Mouse (Mus musculus): Measurements from ENCODE around the gene Cldn13.
A peak's percentile ranks its signal among the peaks of the same experiment; 100 is the strongest.
"Not testable (repeated sequence)": the region's sequence is repeated elsewhere in the genome, so short reads cannot be mapped to it uniquely, and the experiment has no call there.

The Cldn13 gene

DNA sequence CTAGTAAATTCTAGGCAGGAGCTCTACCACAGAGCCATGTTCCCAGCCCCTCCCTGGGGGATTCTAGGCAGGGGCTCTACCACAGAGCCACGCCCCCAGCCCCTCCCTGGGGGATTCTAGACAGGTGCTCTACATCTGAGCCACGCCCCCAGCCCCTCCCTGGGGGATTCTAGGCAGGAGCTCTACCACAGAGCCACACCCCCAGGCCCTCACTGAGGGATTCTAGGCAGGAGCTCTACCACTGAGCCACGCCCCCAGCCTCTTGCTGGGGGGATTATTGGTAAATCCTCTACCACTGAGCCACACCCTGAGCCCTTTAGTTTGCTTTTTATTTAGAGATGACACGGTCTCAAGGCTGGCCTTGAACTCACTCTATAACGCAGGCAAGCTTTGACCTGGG, 18.4 kb upstream of the Cldn13 start:
- DNase-seq (ENCODE audit: low read depth): not testable (repeated sequence)

DNA sequence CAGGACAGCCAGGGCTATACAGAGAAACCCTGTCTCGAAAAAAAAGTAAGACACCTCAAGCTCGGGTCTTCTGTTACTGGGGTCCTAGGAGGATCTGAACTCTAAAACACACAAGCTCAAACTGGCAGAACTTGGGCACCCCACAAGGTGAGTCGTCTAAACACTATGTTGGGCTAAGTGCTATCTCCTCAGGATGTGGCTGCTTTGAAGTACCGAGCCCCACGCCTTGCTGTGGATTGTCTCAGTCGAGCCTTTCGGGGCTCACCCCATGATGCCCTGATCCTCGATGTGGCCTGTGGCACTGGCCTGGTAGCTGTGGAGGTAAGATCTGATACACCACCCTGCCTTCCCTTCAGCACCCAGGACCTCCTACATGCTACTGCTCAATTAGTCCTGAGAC, 18.0 kb upstream of the Cldn13 start:
- no peak for DNase-seq (ENCODE audit: low read depth)

DNA sequence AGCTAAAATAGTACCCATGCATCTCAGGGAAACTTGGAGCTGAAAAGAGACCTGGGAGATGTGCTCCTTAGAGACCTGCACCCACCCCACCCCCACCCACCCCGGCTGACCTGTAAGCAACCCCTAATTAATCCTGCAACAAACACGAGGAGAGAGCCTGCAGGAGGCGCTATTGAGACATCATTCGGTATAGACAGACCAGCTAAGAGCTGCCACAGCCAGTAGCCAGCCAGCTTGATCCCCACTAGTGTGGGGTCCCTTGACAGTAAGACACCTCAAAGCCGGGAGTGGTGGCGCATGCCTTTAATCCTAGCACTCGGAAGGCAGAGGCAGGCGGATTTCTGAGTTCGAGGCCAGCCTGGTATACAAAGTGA, 17.6 kb upstream of the Cldn13 start:
- DNase-seq (ENCODE audit: low read depth): no peak

DNA sequence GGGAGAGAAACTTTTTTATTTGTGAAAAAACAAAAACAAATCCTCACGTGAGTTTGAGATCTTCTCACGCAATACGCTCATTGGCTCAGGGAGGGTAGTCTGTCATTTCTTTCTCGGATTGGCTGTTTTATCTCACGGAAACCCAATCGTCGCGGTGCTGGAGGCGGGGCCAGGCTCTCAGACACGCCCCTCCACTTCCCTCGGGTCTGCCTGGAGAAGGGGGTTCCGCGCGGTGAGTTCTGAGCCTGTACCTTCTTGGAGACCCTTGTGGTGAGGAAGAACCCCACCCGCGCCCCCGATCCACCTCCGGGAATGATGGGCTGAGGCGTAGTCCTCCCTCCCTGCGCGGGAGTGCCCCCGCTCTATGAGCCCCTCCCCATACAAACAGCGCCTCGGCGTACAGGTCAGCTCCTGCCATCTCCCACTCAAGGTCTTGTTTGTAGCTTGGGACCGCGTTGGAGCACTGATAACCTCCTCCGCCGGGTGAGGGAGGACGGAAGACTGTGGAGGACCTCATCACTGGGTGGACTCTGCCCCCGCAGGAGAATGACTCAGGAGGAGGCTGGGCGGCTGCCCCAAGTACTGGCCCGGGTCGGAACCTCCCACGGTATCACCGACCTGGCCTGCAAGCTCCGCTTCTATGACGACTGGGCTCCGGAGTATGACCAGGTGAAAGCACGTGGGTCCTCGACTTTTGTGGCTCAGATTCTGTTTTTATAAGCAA, 17.0 kb upstream of the Cldn13 start, which contains the start of gene Mettl27:
TSS of gene Mettl27 (plus strand) at position 190 of the 724 bp plus-strand sequence.
- peak; percentile 88 for DNase-seq (ENCODE audit: low read depth)

DNA sequence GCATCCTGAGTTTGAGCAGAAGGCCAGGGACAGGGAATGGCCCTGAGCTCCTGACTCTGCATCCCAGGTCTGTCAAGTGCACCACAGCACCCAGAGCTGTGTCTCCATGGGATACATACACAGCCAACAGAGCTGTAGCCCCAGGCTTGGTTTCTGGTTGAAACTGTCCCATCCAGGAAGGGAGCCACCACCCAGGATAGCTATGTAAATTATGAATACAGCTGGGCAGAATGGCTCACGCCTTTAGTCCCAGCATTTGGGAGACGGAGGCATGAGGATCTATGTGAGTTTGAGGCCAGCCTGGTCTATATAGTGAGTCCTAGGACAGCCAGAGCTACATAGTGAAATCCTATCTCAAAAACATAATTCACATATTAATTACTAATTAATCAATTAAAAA, 14.7 kb upstream of the Cldn13 start:
- no peak for DNase-seq (ENCODE audit: low read depth)

DNA sequence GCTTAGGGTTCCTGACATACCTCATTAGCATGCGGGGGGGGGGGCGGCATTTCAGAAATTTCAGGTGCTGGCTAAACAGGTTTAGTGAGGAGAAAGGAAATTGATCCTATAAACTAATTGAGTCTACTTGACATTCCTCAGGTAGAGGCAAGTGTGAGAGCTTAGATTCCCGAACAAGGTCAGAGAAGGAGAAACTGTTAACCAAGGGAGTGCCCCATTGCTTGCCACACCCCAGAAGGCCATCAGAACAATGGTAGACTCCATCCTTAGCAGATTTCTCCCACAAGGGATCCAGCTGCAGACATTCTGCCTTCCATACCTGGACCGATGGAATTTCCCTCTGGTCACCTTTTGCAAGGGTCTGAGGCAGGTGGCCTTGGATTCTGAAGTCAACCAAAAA, 11.4 kb upstream of the Cldn13 start:
- DNase-seq (ENCODE audit: low read depth): no peak

DNA sequence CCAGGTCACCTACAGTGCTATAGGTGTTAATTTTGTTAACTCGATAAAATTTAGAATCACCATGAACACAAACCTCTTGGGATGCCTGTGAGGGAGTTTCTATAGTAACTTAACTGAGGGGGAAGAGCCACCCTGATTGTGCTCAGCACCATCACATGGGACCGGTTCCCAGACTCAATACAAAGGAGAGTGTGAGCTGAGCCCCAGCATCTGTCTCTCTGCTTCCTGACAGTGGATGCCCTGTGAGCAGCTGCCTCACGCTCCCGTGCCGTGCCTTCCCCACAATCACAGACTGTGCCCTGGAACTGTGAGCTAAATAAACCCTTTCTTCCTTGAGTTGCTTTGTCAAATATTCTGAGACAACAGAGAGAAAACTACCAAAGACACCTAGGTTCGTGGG, 7.8 kb upstream of the Cldn13 start:
- no peak for DNase-seq (ENCODE audit: low read depth)

DNA sequence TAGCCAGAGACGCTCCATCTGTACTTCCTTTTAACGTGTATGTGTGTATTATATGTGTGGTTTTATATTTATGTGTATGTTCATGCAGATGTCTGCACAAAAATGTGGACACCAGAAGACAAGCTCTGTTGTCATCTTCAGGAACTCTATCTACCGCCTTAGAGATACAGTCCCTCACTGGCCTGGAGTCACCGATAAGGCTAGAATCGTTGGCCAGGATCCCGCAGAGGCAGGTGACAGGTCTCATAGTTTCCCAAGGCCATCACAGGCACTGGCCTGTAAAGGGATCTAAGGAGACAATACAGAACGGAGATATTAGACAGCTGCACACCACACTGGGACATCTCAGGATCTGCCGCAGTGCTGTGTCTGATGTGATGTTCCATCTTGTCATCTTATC, 5.8 kb upstream of the Cldn13 start:
- DNase-seq (ENCODE audit: low read depth): no peak

DNA sequence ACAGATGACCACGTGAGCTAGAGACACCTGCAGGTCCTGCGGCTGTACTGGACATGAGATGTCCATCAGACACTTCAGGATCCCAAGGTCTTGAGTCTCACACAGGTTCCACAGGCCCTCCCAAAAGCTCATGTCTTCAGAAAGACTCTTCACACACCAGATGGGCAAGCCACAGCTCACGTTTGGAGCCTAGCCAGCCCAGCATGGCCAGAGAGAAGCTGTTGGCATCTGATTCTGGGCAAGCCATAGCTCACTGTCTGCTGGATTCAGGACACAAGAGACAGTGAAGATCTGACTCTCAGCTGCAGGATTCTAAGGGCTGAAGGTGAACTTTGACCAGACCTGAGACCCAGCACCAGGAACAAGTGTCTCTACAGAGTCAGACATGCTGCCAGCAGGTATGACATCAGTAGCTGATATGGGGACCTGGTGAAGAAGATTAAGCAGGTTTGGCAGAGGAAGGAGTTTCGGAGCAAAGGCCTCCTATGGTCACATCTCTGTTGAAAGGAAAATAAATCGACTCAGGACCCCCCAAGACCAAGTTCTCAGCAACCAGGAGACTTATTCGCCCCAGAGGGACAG, 4.9 kb upstream of the Cldn13 start:
- no peak for DNase-seq (ENCODE audit: low read depth)

DNA sequence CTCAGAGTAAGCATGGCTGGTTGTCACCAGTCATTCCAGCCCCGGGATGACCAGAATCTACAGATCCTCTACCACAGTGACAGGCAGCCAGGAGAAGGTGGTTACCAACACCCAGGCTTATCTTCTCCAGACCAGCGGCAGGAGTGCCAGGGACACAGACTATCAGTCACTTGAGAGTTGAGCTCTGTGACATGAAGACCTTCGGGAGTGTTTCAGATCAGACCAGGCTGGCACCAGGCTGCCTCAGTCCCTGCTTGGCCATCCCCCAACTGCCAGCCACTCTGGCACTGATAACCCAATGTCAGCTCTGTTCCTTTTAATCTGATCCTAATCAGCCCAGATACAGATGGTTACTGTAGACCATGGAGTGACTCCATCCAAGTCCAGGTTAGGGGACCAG, 3.8 kb upstream of the Cldn13 start:
- no peak for DNase-seq (ENCODE audit: low read depth)

DNA sequence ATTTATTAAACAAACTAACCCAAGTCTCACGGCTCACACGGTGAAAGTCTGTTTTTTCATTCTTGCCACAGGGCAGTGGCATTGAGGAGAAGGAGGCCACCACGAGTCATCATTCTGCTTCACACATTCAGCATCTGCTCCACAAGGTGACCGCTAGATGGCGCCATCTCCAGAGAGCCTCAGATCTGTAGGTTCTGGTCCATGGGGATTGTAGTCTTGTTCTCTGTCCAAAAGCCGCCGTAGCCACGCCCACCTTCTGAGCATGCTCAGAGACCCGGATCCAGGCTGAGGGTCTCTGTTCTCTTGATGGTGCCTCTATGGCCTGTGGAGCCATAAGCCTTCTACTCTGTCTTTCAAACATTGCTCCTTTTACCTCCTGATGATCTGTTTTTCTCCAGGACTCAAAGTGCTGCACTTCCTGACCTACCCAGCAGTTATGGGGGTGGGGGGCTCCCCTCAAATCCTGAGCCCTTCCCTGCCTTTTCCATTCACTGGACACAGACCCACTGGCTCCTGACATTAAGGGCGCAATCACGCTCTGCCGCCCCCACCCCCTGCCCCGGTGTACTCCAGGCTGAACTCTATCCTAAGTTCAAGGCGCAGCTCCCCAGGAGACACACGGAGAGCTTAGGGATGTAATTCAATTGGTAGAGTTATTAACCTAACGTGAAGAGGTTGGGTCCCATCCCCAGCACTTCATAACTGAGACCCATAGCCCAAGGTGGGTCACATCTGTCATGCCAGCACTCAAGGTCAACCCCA, 2.9 kb upstream of the Cldn13 start:
- DNase-seq (ENCODE audit: low read depth): no peak

DNA sequence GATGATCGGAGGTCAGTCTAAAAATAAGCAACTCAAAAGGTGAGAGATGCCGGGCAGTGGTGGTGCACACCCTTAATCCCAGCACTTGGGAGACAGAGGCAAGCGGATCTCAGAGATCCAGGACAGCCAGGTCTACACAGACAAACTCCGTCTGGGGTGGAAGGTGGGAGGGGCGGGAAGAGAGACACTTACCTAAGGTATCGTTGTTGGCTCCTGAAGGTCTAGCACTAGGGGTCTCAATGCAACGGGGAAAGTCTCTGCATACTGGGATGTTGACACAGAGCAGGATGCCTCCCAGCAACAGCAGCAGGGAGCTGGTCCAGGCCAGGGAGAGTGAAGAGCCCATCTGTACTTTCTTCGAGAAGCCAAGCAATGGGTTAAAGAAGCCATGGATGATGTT, 816 bp downstream of the Cldn13 start:
- DNase-seq (ENCODE audit: low read depth): no peak

DNA sequence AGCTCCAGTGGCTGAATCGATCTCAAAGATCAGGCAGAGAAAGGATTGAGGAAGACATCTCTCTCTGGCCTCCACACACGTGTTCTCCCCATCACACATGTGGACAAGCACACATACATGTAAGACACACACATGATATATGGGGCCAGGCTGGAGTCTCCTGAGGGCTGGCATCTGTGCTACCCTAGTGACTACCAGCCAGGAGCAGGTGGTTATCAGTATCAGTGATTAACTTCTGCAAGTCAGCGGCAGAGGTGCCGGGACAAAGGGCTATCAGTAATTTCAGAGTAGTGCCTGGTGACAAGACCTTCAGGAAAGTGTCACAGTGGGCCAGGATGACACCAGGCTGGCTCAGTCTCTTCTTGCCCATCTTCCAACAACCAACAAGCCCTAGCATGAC, 1.6 kb downstream of the Cldn13 start:
- DNase-seq (ENCODE audit: low read depth): no peak

DNA sequence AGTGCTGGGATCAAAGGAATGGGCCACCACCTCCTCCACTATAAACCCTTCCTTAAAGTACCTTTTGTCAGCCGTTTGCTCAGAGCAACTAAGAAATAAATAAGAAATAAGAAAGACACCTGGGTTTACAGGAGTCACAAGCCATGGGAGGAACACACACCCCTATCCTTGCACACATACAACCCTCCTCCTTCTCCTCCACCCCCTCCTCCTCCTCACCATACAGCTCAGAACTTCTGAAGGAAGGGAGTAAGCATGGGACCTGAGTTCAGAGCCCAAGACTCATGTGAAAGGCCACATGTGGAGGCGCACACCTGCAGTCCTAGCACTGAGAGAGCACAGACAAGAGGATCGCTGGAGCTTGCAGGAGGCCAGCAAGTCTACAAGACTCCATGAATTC, 2.0 kb downstream of the Cldn13 start:
- no peak for DNase-seq (ENCODE audit: low read depth)

DNA sequence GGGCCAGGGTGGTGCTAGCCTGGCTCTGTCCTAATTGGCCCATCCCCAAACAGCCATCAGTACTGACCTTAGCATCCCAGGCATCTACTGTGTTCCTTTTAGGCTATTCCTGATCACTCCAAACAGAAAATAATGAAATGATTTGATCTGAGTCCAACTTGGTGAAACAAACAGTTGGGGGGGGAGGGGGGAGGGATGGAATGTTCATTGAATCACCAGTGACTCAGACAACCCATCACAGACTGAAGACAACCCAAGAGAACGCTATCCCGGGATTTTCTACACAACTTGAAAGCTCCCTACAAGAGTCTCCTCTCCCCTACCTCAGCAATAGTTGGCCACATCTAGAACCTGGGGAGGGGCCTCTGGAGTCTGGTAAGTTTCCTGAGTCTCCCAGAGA, 3.4 kb downstream of the Cldn13 start:
- no peak for DNase-seq (ENCODE audit: low read depth)

DNA sequence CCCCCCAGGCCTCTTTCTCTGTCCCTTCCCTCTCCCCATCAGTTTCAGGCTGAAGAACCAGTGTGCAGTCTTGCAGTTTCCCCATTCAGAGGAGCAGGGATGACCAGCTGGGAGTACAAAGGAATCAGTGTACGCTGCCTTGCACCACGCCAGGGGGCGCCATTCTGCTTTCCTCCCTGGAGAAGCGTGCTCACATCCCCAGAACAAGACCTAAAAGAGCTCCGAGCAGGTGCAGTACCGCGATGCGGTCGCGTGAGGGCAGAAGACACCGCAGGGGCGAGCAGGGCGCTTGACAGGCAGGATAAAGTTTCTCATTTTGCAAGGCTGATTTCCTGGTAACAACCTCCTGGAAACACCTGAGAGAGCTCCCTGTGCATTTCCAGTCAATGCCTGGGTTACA, 8.2 kb downstream of the Cldn13 start:
- DNase-seq (ENCODE audit: low read depth): peak; percentile 83

DNA sequence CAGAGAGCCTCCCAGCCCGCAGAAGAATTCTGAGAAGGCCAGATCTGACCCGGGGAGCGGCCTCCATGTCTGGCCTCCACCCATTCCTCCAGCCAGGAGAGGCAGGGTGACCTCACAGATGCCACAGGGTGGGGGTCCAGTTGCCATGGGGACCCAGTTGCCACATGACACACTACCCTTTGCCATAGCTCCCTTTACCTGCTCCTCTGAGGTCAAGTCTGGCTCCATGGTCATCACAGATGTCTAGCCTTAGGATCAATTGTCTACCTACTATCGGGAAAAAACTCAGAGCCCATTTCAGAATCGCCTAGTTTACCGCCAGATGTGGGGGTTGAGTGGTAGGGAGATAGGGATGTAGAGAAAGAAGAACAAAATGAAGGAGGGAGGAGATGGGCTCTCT, 8.7 kb downstream of the Cldn13 start, which contains the start of gene Tmem270:
TSS of gene Tmem270 (minus strand) at position 101 of the 400 bp plus-strand sequence.
- no peak for DNase-seq (ENCODE audit: low read depth)

DNA sequence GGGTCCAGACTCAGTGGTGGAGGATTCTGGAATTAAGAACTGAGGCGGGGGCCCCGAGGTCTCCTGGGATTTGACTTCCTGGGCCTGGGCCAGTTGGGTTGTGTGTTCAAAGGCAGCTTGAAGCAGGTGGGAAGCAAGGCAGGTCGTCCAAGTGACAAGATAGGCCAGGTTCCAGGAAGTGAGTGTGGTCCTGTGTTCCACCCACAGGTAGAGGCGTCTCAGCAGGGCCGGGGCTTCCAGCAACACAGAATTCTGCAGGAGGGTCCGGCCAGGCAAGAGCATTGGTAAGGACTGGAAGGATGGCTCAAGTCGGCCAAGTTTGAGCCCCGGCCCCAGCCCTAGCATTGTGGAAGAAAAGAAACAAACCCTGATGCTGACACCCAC, 13.7 kb downstream of the Cldn13 start:
- no peak for DNase-seq (ENCODE audit: low read depth)

DNA sequence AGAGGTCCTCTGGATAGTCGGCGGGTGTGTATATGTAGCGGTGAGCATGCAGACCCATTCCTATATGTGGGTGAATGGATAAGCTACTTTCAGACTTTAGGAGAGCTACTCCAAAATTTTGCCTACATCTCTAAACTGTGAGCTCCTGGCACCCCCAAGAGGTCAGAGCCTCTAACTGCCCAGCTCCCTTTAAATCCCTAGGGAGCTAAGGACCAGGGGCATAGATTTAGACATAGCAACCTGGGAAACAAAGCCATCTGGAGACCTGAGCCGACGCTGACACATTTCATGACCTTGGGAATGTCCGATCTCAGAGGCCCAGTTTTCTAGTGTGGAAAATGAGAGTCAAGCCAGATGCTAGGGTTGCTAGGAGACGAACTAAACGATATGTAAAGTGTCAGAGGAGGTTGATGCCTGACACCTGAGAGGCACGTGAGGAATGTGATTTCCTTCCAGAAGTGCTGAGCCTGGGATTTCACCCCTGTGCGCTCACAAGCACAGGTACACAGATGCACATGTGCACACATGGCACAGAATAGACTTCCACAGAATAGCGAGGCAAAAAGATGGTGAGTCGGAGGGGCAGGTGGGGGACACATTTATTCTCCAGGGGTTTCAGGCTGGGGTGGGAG, 14.2 kb downstream of the Cldn13 start:
- no peak for DNase-seq (ENCODE audit: low read depth)

DNA sequence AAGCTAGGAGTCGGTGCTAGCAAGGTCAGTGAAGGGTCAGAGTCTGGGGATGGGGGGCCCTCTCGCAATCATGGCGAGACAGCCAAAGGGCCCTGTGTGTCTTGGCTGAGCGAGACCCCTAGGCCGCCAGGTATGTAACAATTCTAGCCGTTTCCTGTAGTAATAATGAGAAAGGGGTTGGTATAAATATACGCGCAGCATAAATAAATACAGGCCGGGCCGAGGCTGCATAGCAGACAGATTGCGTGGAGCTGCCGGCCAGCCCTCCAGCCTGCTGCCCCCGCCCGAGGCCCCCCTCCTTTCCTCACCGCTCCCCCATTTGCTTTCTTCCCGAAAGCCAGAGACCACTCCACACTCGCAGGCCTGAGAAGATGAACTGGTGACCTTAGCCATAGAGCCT, 17.7 kb downstream of the Cldn13 start:
- no peak for DNase-seq (ENCODE audit: low read depth)

DNA sequence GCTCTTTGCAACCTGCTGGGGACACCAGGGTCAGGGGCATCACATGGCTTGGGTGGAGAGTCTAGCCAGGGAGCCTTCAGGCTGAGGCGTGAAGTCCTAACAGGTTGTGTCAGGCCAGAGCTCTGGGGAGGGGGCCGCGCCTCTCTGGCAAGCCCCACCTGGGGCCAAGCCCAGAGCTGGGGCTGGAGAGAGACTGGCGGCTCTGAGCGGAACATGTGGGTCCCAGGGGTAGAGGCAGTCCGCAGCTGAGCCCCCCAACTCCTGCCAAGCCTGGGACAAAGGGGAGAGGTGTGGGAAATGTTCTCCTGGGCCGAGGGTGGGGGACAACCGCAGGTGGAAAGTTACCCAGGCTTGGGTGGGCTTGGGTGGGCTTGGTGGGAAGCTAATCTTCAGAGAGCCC, 18.4 kb downstream of the Cldn13 start:
- no peak for DNase-seq (ENCODE audit: low read depth)

DNA sequence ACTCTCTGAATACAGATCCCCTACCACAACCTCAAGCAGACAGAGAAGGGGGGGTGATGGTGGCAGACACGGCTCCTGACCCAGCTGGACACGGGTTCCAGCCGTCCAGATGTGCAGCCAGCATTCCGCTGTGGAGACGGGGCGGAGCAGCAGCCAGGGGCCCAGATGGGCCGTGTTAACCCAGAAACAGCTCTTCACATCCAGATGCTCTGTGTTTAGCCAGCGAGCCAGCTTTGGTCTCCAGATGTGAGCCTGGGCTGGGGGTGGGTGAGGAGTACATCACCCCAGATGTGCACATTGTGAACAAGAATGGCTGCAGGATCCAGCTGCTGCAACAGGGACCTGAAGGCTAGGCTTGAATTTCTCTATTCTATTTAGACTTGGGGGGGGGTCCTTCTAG, 20.0 kb downstream of the Cldn13 start:
- DNase-seq (ENCODE audit: low read depth): no peak

DNA sequence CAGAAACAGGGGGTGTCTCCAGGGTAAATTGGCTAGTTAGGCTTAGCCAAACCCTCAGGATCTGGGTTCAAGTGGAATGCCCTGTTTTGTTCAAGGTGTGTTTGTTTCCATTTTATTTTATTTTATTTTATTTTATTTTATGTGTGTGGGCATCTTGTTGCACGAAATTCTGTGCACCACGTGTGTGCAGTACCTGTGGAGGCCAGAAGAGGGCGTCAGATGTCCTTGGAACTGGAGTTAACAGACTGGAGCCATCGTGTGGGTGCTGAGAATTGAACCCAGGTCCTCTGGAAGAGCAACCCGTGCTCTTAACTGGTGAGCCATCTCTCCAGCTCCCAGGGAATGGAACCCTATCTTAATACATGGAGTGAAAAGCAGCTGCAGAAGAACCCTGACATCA, 22.6 kb downstream of the Cldn13 start:
- DNase-seq (ENCODE audit: low read depth): no peak

All from c-Kit-positive CD71-positive TER-119-negative erythroid progenitor cells, embryonic 14.5 days (primary cell).